ENCODE assay signal across 8 mouse cellular contexts in genomic region chr5:137350205-137351057, GRCm38 (mm10). TPM values are rescaled to one million over a fixed set of nuclear protein-coding genes. Genes with fewer than 3 reads are reported as not detected.
A peak's percentile ranks its signal among the peaks of the same experiment; 100 is the strongest.
DNase-seq lines count a peak whose midpoint lies in the region; ATAC-seq and TF ChIP-seq lines count a peak whose summit lies in the region.
"Had no signal": no experiment of that assay in that cellular context is flagged by ENCODE, and none has a peak within 500 bp of the region (broad histone marks: within the 10 kb centered on the region; RNA-seq: fewer than 3 reads in every experiment).

No protein-coding gene starts in this region.

- TF ChIP-seq CTCF in thymus, adult 2 months (IDR thresholded peaks at IDR 0.05; ENCODE audit: borderline replicate concordance, control insufficient read depth, extremely low read depth, insufficient read depth, low read length, poor library complexity) = no peak

- ATAC-seq in forebrain, embryonic 14.5 days = peak; percentile 69
- ATAC-seq in liver, embryonic 12.5 days = peak; percentile 28; the same call in 1 of the 2 replicates
- no peak for ATAC-seq in monocyte, adult 5-6 weeks (replicated peaks; ENCODE audit: insufficient number of reproducible peaks, low FRiP score, low TSS enrichment, poor library complexity, severe bottlenecking)

- no peak for DNase-seq in thymus, adult 2 months
- DNase-seq in thymus, postnatal 25 days = no peak
- DNase-seq in forebrain, embryonic 14.5 days (ENCODE audit: low spot score) = peak; percentile 22
- no peak for DNase-seq in adrenal gland, postnatal 10 days
- DNase-seq in adrenal gland, adult 2 months = no peak

- no peaks in the 10 kb centered on the region for H3K36me3 ChIP-seq in thymus, adult 2 months (ENCODE audit: control insufficient read depth, insufficient read depth, low read length)
- peaks cover 12% of the 10 kb centered on the region for H3K36me3 ChIP-seq in forebrain, embryonic 14.5 days (ENCODE audit: control insufficient read depth, insufficient read depth, low read length)
- H3K36me3 ChIP-seq in liver, embryonic 12.5 days = peaks cover 17% of the 10 kb centered on the region; the same call in 1 of the 2 replicates

- H3K9ac ChIP-seq in forebrain, embryonic 14.5 days (ENCODE audit: low read length) = peak overlapping the region; percentile 79
- peak overlapping the region; percentile 71 for H3K9ac ChIP-seq in liver, embryonic 12.5 days

- 7% methylated on average over 55 of the region's 55 CpGs for WGBS in thymus, adult 2 months
- WGBS in forebrain, embryonic 14.5 days = under 1% methylated on average over 55 of the region's 55 CpGs
- 2% methylated on average over 55 of the region's 55 CpGs for WGBS in liver, embryonic 12.5 days (ENCODE audit: insufficient replicate concordance)

- peak overlapping the region; percentile 5; the same call in 1 of the 2 replicates for H3K4me3 ChIP-seq in thymus, adult 2 months (ENCODE audit: control insufficient read depth, insufficient read depth, low read length)
- H3K4me3 ChIP-seq in forebrain, embryonic 14.5 days (ENCODE audit: low read depth, low read length) = peak overlapping the region; percentile 68
- H3K4me3 ChIP-seq in liver, embryonic 12.5 days = peak overlapping the region; percentile 61

- H3K27ac ChIP-seq in thymus, adult 2 months (ENCODE audit: control insufficient read depth, insufficient read depth, low read length) = no peak overlapping the region
- peak overlapping the region; percentile 72 for H3K27ac ChIP-seq in forebrain, embryonic 14.5 days (ENCODE audit: low read depth, low read length)
- H3K27ac ChIP-seq in liver, embryonic 12.5 days = peak overlapping the region; percentile 73

- 0 out of 2 replicates have a peak, but pooled peaks cover 4% of the 10 kb centered on the region for H3K4me1 ChIP-seq in thymus, adult 2 months (replicated peaks; ENCODE audit: control insufficient read depth, insufficient read depth, low read length)
- H3K4me1 ChIP-seq in forebrain, embryonic 14.5 days (ENCODE audit: control insufficient read depth, insufficient read depth, low read length) = peaks cover 16% of the 10 kb centered on the region
- H3K4me1 ChIP-seq in liver, embryonic 12.5 days = peaks cover 25% of the 10 kb centered on the region

- no peaks in the 10 kb centered on the region for H3K9me3 ChIP-seq in forebrain, embryonic 14.5 days (replicated peaks; ENCODE audit: control insufficient read depth, low read length)
- H3K9me3 ChIP-seq in liver, embryonic 12.5 days (replicated peaks) = no peaks in the 10 kb centered on the region

- peaks cover 7% of the 10 kb centered on the region for H3K27me3 ChIP-seq in thymus, adult 2 months (ENCODE audit: control insufficient read depth, insufficient read depth, low read length)
- 0 out of 2 replicates have a peak, but pooled peaks cover 2% of the 10 kb centered on the region for H3K27me3 ChIP-seq in forebrain, embryonic 14.5 days (replicated peaks; ENCODE audit: control insufficient read depth, insufficient read depth, low read length)
- peaks cover 78% of the 10 kb centered on the region for H3K27me3 ChIP-seq in liver, embryonic 12.5 days (replicated peaks)

- peak overlapping the region; percentile 93 for H3K4me2 ChIP-seq in forebrain, embryonic 14.5 days (ENCODE audit: low read length)
- H3K4me2 ChIP-seq in liver, embryonic 12.5 days = peak overlapping the region; percentile 61

- no peak for TF ChIP-seq POLR2A in thymus, adult 2 months (IDR thresholded peaks at IDR 0.05; ENCODE audit: control insufficient read depth, extremely low read depth, insufficient read depth, low read length, poor library complexity)

RNA-seq across cellular contexts. Expression of gene Ephb4, which starts 0.5 kb away (rescaled TPM):
- 9.2 and 10.4 TPM in 2 replicates for polyA plus RNA-seq in thymus, adult 2 months (2012; rRNA removed)
- polyA plus RNA-seq in forebrain, embryonic 14.5 days (2014; fragmentation: Nextera tagmentation; extraction: Ambion mirVana) = 6.2 and 8.0 TPM in 2 replicates
- 14.2 and 15.7 TPM in 2 replicates for polyA plus RNA-seq in liver, embryonic 12.5 days (2016; fragmentation: Nextera tagmentation; extraction: Ambion mirVana)
- 10 to 100 TPM; 71.9 to 73.6 TPM for total RNA-seq in adrenal gland, postnatal 10 days (2021)
- total RNA-seq in monocyte, adult 5-6 weeks (2017) = not detected in 3 replicates
- total RNA-seq in adrenal gland, adult 2 months (2021) = 10 to 100 TPM; 44.3 to 68.9 TPM
- polyA plus RNA-seq in adrenal gland, adult 2 months (2012; rRNA removed) = 54.6 and 59.9 TPM in 2 replicates
- total RNA-seq: common myeloid progenitor, adult 5-6 weeks had no signal

RNA-seq across cellular contexts. Expression of gene Slc12a9, which starts 17.0 kb away (rescaled TPM):
- 37.4 and 39.2 TPM in 2 replicates for polyA plus RNA-seq in thymus, adult 2 months (2012; rRNA removed)
- 6.2 and 9.9 TPM in 2 replicates for polyA plus RNA-seq in forebrain, embryonic 14.5 days (2014; fragmentation: Nextera tagmentation; extraction: Ambion mirVana)
- polyA plus RNA-seq in liver, embryonic 12.5 days (2016; fragmentation: Nextera tagmentation; extraction: Ambion mirVana) = 5.0 and 5.8 TPM in 2 replicates
- 10 to 100 TPM in 1 of 2 experiments, 1 to 10 TPM in 1; 9.2 to 12.6 TPM for total RNA-seq in adrenal gland, postnatal 10 days (2021)
- 24.2 to 30.4 TPM (median 25.2 TPM) in 3 replicates for total RNA-seq in monocyte, adult 5-6 weeks (2017)
- 10 to 100 TPM in 1 of 2 experiments, 1 to 10 TPM in 1; 7.3 to 12.4 TPM for total RNA-seq in adrenal gland, adult 2 months (2021)
- polyA plus RNA-seq in adrenal gland, adult 2 months (2012; rRNA removed) = 30.4 and 33.0 TPM in 2 replicates

RNA-seq across cellular contexts. Expression of gene Trip6, which starts 36.2 kb away (rescaled TPM):
- 25.0 and 28.0 TPM in 2 replicates for polyA plus RNA-seq in thymus, adult 2 months (2012; rRNA removed)
- polyA plus RNA-seq in forebrain, embryonic 14.5 days (2014; fragmentation: Nextera tagmentation; extraction: Ambion mirVana) = 18.2 and 18.4 TPM in 2 replicates
- 16.8 and 18.7 TPM in 2 replicates for polyA plus RNA-seq in liver, embryonic 12.5 days (2016; fragmentation: Nextera tagmentation; extraction: Ambion mirVana)
- 10 to 100 TPM; 33.6 to 36.8 TPM for total RNA-seq in adrenal gland, postnatal 10 days (2021)
- 2.7 to 4.0 TPM (median 3.2 TPM) in 3 replicates for total RNA-seq in monocyte, adult 5-6 weeks (2017)
- 10 to 100 TPM; 28.3 to 41.4 TPM for total RNA-seq in adrenal gland, adult 2 months (2021)
- 108 TPM in 2 replicates for polyA plus RNA-seq in adrenal gland, adult 2 months (2012; rRNA removed)

RNA-seq across cellular contexts. Expression of gene Srrt, which starts 43.0 kb away (rescaled TPM):
- 432 and 434 TPM in 2 replicates for polyA plus RNA-seq in thymus, adult 2 months (2012; rRNA removed)
- polyA plus RNA-seq in forebrain, embryonic 14.5 days (2014; fragmentation: Nextera tagmentation; extraction: Ambion mirVana) = 78.9 and 95.2 TPM in 2 replicates
- polyA plus RNA-seq in liver, embryonic 12.5 days (2016; fragmentation: Nextera tagmentation; extraction: Ambion mirVana) = 125 and 128 TPM in 2 replicates
- 100 to 1,000 TPM; 130 to 173 TPM for total RNA-seq in adrenal gland, postnatal 10 days (2021)
- 250 to 289 TPM (median 261 TPM) in 3 replicates for total RNA-seq in monocyte, adult 5-6 weeks (2017)
- 100 to 1,000 TPM; 135 to 172 TPM for total RNA-seq in adrenal gland, adult 2 months (2021)
- polyA plus RNA-seq in adrenal gland, adult 2 months (2012; rRNA removed) = 138 and 150 TPM in 2 replicates

RNA-seq across cellular contexts. Expression of gene Ufsp1, which starts 56.0 kb away (rescaled TPM):
- 41.1 and 44.1 TPM in 2 replicates for polyA plus RNA-seq in thymus, adult 2 months (2012; rRNA removed)
- 9.8 and 10.3 TPM in 2 replicates for polyA plus RNA-seq in forebrain, embryonic 14.5 days (2014; fragmentation: Nextera tagmentation; extraction: Ambion mirVana)
- 11.9 and 12.5 TPM in 2 replicates for polyA plus RNA-seq in liver, embryonic 12.5 days (2016; fragmentation: Nextera tagmentation; extraction: Ambion mirVana)
- 10 to 100 TPM in 1 of 2 experiments, 1 to 10 TPM in 1; 7.6 to 11.5 TPM for total RNA-seq in adrenal gland, postnatal 10 days (2021)
- total RNA-seq in monocyte, adult 5-6 weeks (2017) = 0.64 to 3.0 TPM (median 1.2 TPM) in 3 replicates
- total RNA-seq in adrenal gland, adult 2 months (2021) = 10 to 100 TPM in 1 of 2 experiments, 1 to 10 TPM in 1; 9.6 to 15.3 TPM
- 29.8 and 37.9 TPM in 2 replicates for polyA plus RNA-seq in adrenal gland, adult 2 months (2012; rRNA removed)

Comparison
In these comparisons a context has a peak if more than half of its experiments do, and no peak if none do; other contexts are left out.
1. H3K4me3 ChIP-seq: peak in every context shown above with its lines; median percentile 68 in forebrain, embryonic 14.5 days; 61 in liver, embryonic 12.5 days; 5 in thymus, adult 2 months.